Mouse (Mus musculus) spleen, adult 12 weeks (tissue): Measurements from ENCODE around the gene 1700109H08Rik.
"Not testable (repeated sequence)": the region's sequence is repeated elsewhere in the genome, so short reads cannot be mapped to it uniquely, and the experiment has no call there.

ENCODE experiments used
- DNase-seq: peaks from one replicate; pipeline ENCODE4 v3.0.0; 2022; ENCODE audit warnings: low spot score

1700109H08Rik gene

DNA sequence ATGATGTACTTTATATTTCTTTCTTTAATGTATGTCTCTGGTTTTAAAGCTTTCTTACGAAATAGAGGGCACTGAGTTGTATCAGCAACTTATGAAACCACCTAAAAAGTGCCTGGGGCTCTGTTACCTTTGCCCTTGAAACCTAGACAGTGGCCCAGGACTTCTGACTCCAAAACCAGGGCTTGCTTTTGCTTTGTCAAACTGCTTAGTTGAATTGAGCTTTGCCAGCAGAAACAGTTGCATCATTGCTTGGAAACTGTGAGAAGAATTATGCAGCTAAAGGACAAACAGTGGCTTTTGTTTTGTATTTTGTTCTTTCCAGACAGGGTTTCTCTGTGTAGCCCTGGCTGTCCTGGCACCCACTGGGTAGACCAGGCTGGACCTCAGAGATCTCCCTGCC, 28.9 kb downstream of the 1700109H08Rik start:
- DNase-seq: no peak

- DNase-seq: no peak
Measured at GRCm38 (mm10) chr5:3600790-3601189, 29.4 kb downstream of the 1700109H08Rik start.

DNA sequence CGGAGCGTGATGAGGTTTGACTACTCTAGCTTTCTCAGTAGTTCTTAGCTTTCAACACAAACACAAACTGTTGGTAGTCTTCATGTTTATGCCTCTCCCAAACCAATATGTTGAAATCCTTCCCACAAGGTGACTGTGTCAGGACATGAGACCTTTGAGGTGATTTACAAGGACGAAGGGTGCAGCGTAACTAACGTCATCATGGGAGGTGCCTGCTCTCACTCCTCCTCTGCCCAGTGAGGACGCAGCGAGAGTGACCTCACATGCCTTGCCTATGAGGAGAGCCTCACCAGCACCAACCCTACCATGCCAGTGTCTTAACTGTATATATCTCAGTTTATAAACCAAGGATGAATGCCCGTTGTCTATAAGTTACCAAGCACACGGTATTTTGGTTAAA, 35.7 kb downstream of the 1700109H08Rik start:
- no peak for DNase-seq

GRCm38 (mm10) chr5:3609241-3609640, 37.9 kb downstream of the 1700109H08Rik start:
- DNase-seq: no peak

DNA sequence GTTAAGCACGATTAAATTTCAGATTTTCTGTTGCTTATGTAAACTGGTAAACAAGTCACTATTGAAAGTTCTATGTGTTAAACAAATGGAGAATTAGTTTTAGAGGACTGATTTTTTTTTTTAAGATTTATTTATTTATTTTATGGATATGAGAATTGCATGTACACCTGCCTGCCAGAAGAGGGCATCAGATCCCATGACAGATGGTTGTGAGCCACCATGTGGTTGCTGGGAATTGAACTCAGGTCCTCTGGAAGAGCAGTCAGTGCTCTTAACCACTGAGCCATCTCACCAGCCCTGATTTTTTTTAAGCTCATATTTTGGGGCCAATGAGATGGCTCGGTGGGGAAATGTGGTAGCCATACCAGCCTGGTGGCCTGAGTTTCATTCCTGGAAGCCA, 40.5 kb downstream of the 1700109H08Rik start:
- not testable (repeated sequence) for DNase-seq

DNA sequence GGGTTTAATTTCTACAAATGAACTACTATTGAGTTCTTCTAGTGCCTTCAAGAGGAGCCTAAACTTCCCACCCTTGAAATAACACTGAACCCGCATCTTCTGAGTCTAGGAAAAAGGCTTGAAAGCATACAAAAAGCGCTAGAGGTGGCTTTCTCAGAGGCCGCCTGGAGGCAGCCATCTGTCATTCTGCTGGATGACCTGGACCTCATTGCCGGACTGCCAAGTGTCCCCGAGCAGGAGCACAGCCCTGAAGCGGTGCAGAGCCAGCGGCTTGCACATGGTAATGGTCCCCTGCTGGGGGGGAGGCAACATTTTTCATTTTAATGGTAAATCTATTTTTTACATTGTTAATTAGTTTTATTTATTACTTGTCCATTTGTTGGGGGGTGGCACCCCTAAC, 49.1 kb downstream of the 1700109H08Rik start:
- DNase-seq: no peak

GRCm38 (mm10) chr5:3630055-3630454, 58.7 kb downstream of the 1700109H08Rik start:
- DNase-seq: no peak

- no peak for DNase-seq
Measured at GRCm38 (mm10) chr5:3631512-3632271, 60.3 kb downstream of the 1700109H08Rik start.

GRCm38 (mm10) chr5:3632285-3632684, 60.9 kb downstream of the 1700109H08Rik start:
- no peak for DNase-seq

DNA sequence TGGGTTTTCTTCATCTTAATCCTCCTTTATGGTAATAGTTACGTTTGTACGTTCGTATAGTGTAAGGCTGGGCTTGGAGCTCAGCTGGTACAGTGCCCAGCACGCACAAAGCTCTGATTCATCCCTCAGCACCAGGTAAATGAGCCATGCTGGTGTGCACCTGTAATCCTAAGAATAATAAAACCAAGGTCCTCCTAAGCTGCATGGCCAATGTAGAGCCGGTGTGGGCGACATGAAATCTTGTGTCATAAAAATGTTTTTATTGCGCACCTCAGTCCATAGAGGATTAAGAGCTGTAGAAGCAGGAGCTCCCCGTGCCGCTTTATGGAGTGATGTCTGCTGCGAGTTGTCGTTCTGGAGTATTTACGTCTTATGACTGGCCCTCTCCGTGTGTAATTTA, 61.9 kb downstream of the 1700109H08Rik start:
- DNase-seq: no peak

- no peak for DNase-seq
Measured at GRCm38 (mm10) chr5:3633951-3634350, 62.6 kb downstream of the 1700109H08Rik start.
